Mouse (Mus musculus): ENCODE measurements around the gene Polr2i. TPM values are rescaled to one million over a fixed set of nuclear protein-coding genes. Genes with fewer than 3 reads are reported as not detected.
A peak's percentile ranks its signal among the peaks of the same experiment; 100 is the strongest.
"Not testable (repeated sequence)": the region's sequence is repeated elsewhere in the genome, so short reads cannot be mapped to it uniquely, and the experiment has no call there.

Gene Polr2i
- polyA plus RNA-seq, 1 experiment from 2014 or later = 178 TPM

GRCm38 (mm10) chr7:30195461-30195860, 36.3 kb upstream of the Polr2i start:
- H3K9ac ChIP-seq = no peak overlapping the region
- peaks cover 23% of the 10 kb centered on the region for H3K4me1 ChIP-seq (replicated peaks)
- H3K27ac ChIP-seq (replicated peaks) = peak overlapping the region; percentile 84; the same call in 1 of the 2 replicates
- H3K4me3 ChIP-seq = peak overlapping the region; percentile 70; the same call in 1 of the 2 replicates
- peak overlapping the region; percentile 75 for H3K4me2 ChIP-seq
- H3K36me3 ChIP-seq = peaks cover 21% of the 10 kb centered on the region
- no peaks in the 10 kb centered on the region for H3K9me3 ChIP-seq
- 73% methylated on average over 6 of the region's 6 CpGs for WGBS
- no peak for ATAC-seq (ENCODE audit: low FRiP score, low read depth)
- no peaks in the 10 kb centered on the region for H3K27me3 ChIP-seq

DNA sequence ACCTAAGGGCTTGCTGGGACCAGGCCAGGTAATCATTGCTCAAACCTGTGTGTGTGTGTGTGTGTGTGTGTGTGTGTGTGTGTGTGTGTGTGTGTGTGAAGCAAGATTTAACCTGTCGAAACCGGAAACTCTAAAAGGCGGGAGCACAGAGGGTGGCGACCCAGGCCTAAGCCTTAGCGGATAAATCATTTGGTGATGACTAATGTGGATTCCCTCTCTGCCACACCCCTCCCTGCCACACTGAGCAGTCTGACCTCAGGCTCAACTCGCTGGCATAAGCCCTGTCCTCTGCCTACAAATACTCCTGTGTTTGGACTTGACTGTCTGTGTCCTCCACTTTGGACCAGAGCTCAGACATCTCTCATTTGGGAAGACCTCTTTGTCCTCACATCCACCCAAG, 35.6 kb upstream of the Polr2i start:
- H3K4me2 ChIP-seq = no peak overlapping the region
- H3K27me3 ChIP-seq = no peaks in the 10 kb centered on the region
- H3K4me3 ChIP-seq = no peak overlapping the region
- WGBS = 83% methylated on average over 6 of the region's 6 CpGs
- peaks cover 23% of the 10 kb centered on the region for H3K4me1 ChIP-seq (replicated peaks)
- H3K9ac ChIP-seq = no peak overlapping the region
- no peak overlapping the region for H3K27ac ChIP-seq (replicated peaks)
- peaks cover 14% of the 10 kb centered on the region for H3K36me3 ChIP-seq
- no peak for ATAC-seq (ENCODE audit: low FRiP score, low read depth)
- H3K9me3 ChIP-seq = no peaks in the 10 kb centered on the region

GRCm38 (mm10) chr7:30197592-30198129, 34.1 kb upstream of the Polr2i start:
- 74% methylated on average over 5 of the region's 5 CpGs for WGBS
- H3K9ac ChIP-seq = no peak overlapping the region

GRCm38 (mm10) chr7:30198481-30198971, 33.2 kb upstream of the Polr2i start, which contains the start of gene Capns1:
Capns1 (minus strand) TSS chr7:30198811.
- no peak for ATAC-seq (ENCODE audit: low FRiP score, low read depth)
- Histone ChIP-seq H3K4me3 (peak within 1 kb of the TSS; percentile 17; the same call in 1 of the 2 replicates), H3K9ac (no peak within 1 kb of the TSS)

More at GRCm38 (mm10) chr7:30197592-30198129, 34.1 kb upstream of the Polr2i start:
- no peak for ATAC-seq (ENCODE audit: low FRiP score, low read depth)
- no peak overlapping the region for H3K4me3 ChIP-seq
- H3K36me3 ChIP-seq = no peaks in the 10 kb centered on the region
- H3K27ac ChIP-seq (replicated peaks) = no peak overlapping the region
- no peaks in the 10 kb centered on the region for H3K27me3 ChIP-seq
- H3K4me1 ChIP-seq (replicated peaks) = peaks cover 18% of the 10 kb centered on the region
- H3K4me2 ChIP-seq = no peak overlapping the region
- H3K9me3 ChIP-seq = no peaks in the 10 kb centered on the region

GRCm38 (mm10) chr7:30199498-30200139, 32.1 kb upstream of the Polr2i start:
- Histone ChIP-seq H3K4me1 (replicated peaks) (peaks cover 9% of the 10 kb centered on the region), H3K27ac (replicated peaks) (no peak overlapping the region), H3K36me3 (no peaks in the 10 kb centered on the region), H3K9ac (no peak overlapping the region), H3K4me2 (no peak overlapping the region), H3K27me3 (no peaks in the 10 kb centered on the region), H3K9me3 (no peaks in the 10 kb centered on the region), H3K4me3 (no peak overlapping the region)
- ATAC-seq (ENCODE audit: low FRiP score, low read depth) = no peak
- WGBS = 80% methylated on average over 18 of the region's 18 CpGs

More at GRCm38 (mm10) chr7:30198481-30198971, 33.2 kb upstream of the Polr2i start, which contains the start of gene Capns1:
- no peaks in the 10 kb centered on the region for H3K9me3 ChIP-seq
- no peak within 1 kb of the TSS for H3K27ac ChIP-seq (replicated peaks)
- H3K4me2 ChIP-seq = peak within 1 kb of the TSS; percentile 44
- WGBS = 8% methylated on average over 8 of the region's 8 CpGs
- H3K36me3 ChIP-seq = no peaks in the 10 kb centered on the region
- peaks cover 10% of the 10 kb centered on the region for H3K4me1 ChIP-seq (replicated peaks)
- H3K27me3 ChIP-seq = no peaks in the 10 kb centered on the region

GRCm38 (mm10) chr7:30200200-30200599, 31.5 kb upstream of the Polr2i start:
- H3K4me2 ChIP-seq = no peak overlapping the region
- H3K27ac ChIP-seq (replicated peaks) = no peak overlapping the region
- 81% methylated on average over 5 of the region's 5 CpGs for WGBS
- no peak overlapping the region for H3K9ac ChIP-seq
- no peaks in the 10 kb centered on the region for H3K36me3 ChIP-seq
- no peaks in the 10 kb centered on the region for H3K9me3 ChIP-seq
- H3K4me3 ChIP-seq = no peak overlapping the region
- ATAC-seq (ENCODE audit: low FRiP score, low read depth) = no peak
- H3K27me3 ChIP-seq = no peaks in the 10 kb centered on the region
- H3K4me1 ChIP-seq (replicated peaks) = peaks cover 7% of the 10 kb centered on the region

GRCm38 (mm10) chr7:30200661-30201060, 31.1 kb upstream of the Polr2i start:
- not testable (repeated sequence) for H3K4me2 ChIP-seq; H3K36me3 ChIP-seq; H3K9ac ChIP-seq; H3K9me3 ChIP-seq; H3K27me3 ChIP-seq; H3K4me1 ChIP-seq (replicated peaks); H3K27ac ChIP-seq (replicated peaks); H3K4me3 ChIP-seq; ATAC-seq (ENCODE audit: low FRiP score, low read depth)
- WGBS = 85% methylated on average over 5 of the region's 5 CpGs

- no peak for ATAC-seq (ENCODE audit: low FRiP score, low read depth)
- WGBS = 84% methylated on average over 11 of the region's 11 CpGs
- Histone ChIP-seq H3K4me3 (no peak overlapping the region), H3K4me1 (replicated peaks) (peaks cover under 1% of the 10 kb centered on the region; the same call in 1 of the 2 replicates), H3K36me3 (no peaks in the 10 kb centered on the region), H3K27me3 (no peaks in the 10 kb centered on the region), H3K4me2 (no peak overlapping the region), H3K9me3 (no peaks in the 10 kb centered on the region), H3K9ac (no peak overlapping the region), H3K27ac (replicated peaks) (no peak overlapping the region)
Observed at GRCm38 (mm10) chr7:30202895-30203690, 28.7 kb upstream of the Polr2i start.

GRCm38 (mm10) chr7:30204380-30204779, 27.4 kb upstream of the Polr2i start:
- no peak overlapping the region for H3K27ac ChIP-seq (replicated peaks)
- H3K27me3 ChIP-seq = no peaks in the 10 kb centered on the region
- ATAC-seq (ENCODE audit: low FRiP score, low read depth) = no peak
- WGBS = 15% methylated on average over 8 of the region's 8 CpGs
- no peak overlapping the region for H3K4me2 ChIP-seq
- H3K9me3 ChIP-seq = no peaks in the 10 kb centered on the region
- H3K4me1 ChIP-seq (replicated peaks) = no peaks in the 10 kb centered on the region
- H3K4me3 ChIP-seq = no peak overlapping the region
- H3K36me3 ChIP-seq = no peaks in the 10 kb centered on the region
- no peak overlapping the region for H3K9ac ChIP-seq

GRCm38 (mm10) chr7:30205383-30205782, 26.4 kb upstream of the Polr2i start:
- no peaks in the 10 kb centered on the region for H3K36me3 ChIP-seq
- no peaks in the 10 kb centered on the region for H3K27me3 ChIP-seq
- H3K9me3 ChIP-seq = no peaks in the 10 kb centered on the region
- no peak overlapping the region for H3K9ac ChIP-seq
- H3K27ac ChIP-seq (replicated peaks) = no peak overlapping the region
- no peak overlapping the region for H3K4me3 ChIP-seq
- ATAC-seq (ENCODE audit: low FRiP score, low read depth) = no peak
- 10% methylated on average over 2 of the region's 2 CpGs for WGBS
- H3K4me1 ChIP-seq (replicated peaks) = no peaks in the 10 kb centered on the region
- H3K4me2 ChIP-seq = no peak overlapping the region

DNA sequence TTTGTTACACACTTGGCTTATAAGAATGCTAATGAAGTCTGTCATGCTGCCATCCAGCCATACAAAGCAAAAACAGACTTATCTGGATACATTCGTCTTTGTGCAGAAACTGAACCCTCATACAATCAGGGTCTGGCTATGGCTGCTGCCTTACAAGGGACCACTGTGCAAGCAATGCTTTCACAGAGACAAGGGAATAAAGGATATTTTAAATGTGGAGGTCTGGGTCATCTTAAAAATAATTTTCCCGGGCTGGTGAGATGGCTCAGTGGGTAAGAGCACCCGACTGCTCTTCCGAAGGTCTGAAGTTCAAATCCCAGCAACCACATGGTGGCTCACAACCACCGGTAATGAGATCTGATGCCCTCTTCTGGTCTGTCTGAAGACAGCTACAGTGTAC, 25.4 kb upstream of the Polr2i start:
- not testable (repeated sequence) for H3K27me3 ChIP-seq; H3K27ac ChIP-seq (replicated peaks); H3K9me3 ChIP-seq; H3K9ac ChIP-seq; H3K4me2 ChIP-seq; H3K4me1 ChIP-seq (replicated peaks); H3K4me3 ChIP-seq; ATAC-seq (ENCODE audit: low FRiP score, low read depth); H3K36me3 ChIP-seq
- 50% methylated on average over 5 of the region's 5 CpGs for WGBS

DNA sequence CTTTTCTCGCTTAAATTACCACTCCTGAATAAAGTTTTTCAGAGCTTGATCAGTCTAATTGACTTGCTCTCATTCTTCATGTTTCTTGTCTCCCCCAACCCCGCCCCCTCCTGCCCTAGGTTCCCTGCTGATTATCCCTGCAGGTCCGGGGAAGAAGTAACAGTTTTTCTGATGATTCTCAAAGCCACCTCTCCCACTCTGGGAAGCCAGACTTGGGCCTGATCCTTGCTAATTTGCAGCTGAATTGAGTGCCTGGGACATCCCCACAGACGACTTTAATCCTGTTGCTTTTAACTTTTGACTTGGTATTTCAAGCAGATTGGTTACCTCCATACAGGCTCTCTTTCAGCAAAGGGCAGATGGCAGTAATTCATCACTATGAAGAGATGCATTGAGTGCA, 20.7 kb upstream of the Polr2i start:
- 20% methylated on average over 4 of the region's 4 CpGs for WGBS
- no peaks in the 10 kb centered on the region for H3K4me1 ChIP-seq (replicated peaks)
- no peaks in the 10 kb centered on the region for H3K27me3 ChIP-seq
- H3K4me2 ChIP-seq = no peak overlapping the region
- ATAC-seq (ENCODE audit: low FRiP score, low read depth) = no peak
- no peaks in the 10 kb centered on the region for H3K36me3 ChIP-seq
- H3K4me3 ChIP-seq = no peak overlapping the region
- no peak overlapping the region for H3K27ac ChIP-seq (replicated peaks)
- no peak overlapping the region for H3K9ac ChIP-seq
- H3K9me3 ChIP-seq = no peaks in the 10 kb centered on the region

All from hindbrain, embryonic 15.5 days (tissue).